Mouse (Mus musculus): ENCODE results near the gene Hivep3. TPM values are rescaled to one million over a fixed set of nuclear protein-coding genes. Genes with fewer than 3 reads are reported as not detected.

The Hivep3 gene
- total and polyA plus RNA-seq, 2 experiments, result 0.95 to 1.5 TPM

GRCm38 (mm10) chr4:119981047-119981720 lies 247.6 kb downstream of the Hivep3 start:
- TF ChIP-seq POLR2A (IDR thresholded peaks at IDR 0.05; ENCODE audit: extremely low read depth, insufficient read depth, low read length) (no peak), CTCF (IDR thresholded peaks at IDR 0.05; ENCODE audit: low read depth, low read length) (no peak)
- Histone ChIP-seq H3K4me3 (ENCODE audit: insufficient read depth, low read depth, low read length) (no peak overlapping the region), H3K4me1 (ENCODE audit: control insufficient read depth, insufficient read depth, low read length) (no peaks in the 10 kb centered on the region), H3K9ac (ENCODE audit: low read depth, low read length) (no peak overlapping the region), H3K27me3 (ENCODE audit: control insufficient read depth, insufficient read depth, low read length) (no peaks in the 10 kb centered on the region), H3K79me2 (ENCODE audit: control insufficient read depth, insufficient read depth, low read length) (no peaks in the 10 kb centered on the region), H3K36me3 (ENCODE audit: control insufficient read depth, insufficient read depth, low read length) (no peaks in the 10 kb centered on the region), H3K27ac (replicated peaks; ENCODE audit: insufficient read depth, low read depth, low read length) (no peak overlapping the region)
- no peak for DNase-seq (ENCODE audit: extremely low read depth, low read depth, low spot score)
- 81% methylated on average over 12 of the region's 12 CpGs for WGBS

DNA sequence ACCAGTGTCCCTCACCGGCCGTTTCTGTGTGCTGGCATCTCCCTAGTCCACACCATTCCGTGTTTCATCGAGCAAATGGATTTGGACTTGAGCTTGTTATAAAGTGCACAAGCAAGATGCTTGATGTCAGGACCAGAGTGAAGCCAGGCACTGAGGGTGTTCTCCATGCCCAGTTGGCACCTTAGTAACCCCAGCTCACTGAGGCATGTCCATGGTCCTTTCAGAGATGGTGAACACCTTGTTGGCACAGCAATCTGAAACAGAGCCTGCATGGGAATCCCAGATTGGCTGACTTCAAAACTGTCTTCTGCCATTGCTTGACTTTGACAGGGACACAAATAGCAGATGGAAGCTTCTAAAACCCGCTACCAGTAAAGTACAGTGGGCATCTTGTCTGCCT lies 252.5 kb downstream of the Hivep3 start:
- no peaks in the 10 kb centered on the region for H3K4me1 ChIP-seq (ENCODE audit: control insufficient read depth, insufficient read depth, low read length)
- no peak for TF ChIP-seq CTCF (IDR thresholded peaks at IDR 0.05; ENCODE audit: low read depth, low read length)
- TF ChIP-seq POLR2A (IDR thresholded peaks at IDR 0.05; ENCODE audit: extremely low read depth, insufficient read depth, low read length), result no peak
- DNase-seq (ENCODE audit: extremely low read depth, low read depth, low spot score), result no peak
- no peak overlapping the region for H3K9ac ChIP-seq (ENCODE audit: low read depth, low read length)
- no peak overlapping the region for H3K4me3 ChIP-seq (ENCODE audit: insufficient read depth, low read depth, low read length)
- no peaks in the 10 kb centered on the region for H3K79me2 ChIP-seq (ENCODE audit: control insufficient read depth, insufficient read depth, low read length)
- no peaks in the 10 kb centered on the region for H3K27me3 ChIP-seq (ENCODE audit: control insufficient read depth, insufficient read depth, low read length)
- WGBS, result 81% methylated on average over 5 of the region's 5 CpGs
- no peak overlapping the region for H3K27ac ChIP-seq (replicated peaks; ENCODE audit: insufficient read depth, low read depth, low read length)
- no peaks in the 10 kb centered on the region for H3K36me3 ChIP-seq (ENCODE audit: control insufficient read depth, insufficient read depth, low read length)

DNA sequence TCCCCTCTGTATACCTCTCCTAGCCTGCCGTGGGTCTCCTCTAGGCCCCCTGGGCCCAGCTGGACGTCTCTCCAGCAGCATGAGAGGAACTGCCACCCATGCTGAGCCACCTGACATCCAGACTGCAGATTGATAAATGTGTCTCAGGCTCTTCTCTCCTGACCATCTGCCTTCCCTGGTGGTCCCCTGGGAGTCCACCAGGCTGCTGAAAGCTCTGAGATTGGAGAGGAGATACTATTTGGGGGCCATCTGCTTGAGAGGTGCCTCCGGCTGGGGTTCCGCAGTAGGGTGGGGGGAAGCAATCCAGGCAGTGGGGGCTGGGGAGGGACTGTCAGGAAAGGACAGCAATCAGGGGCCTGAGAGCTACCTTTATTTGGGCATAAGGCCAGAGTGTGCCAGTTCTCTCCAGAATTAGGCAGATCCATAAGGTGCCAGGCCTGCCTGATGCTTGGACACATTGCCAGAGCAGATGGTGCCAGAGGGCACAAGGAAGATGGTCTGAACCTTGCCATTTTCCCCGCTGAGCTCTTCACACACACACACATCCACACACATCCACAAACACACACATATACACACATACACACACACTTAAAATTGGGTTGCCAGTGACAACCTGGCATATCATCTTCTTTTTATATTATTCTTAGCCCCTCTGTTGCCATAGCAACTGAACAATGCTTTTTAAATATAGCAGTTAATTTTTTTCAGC lies 253.2 kb downstream of the Hivep3 start:
- H3K4me1 ChIP-seq (ENCODE audit: control insufficient read depth, insufficient read depth, low read length), result no peaks in the 10 kb centered on the region
- WGBS, result 86% methylated on average over 5 of the region's 5 CpGs
- H3K4me3 ChIP-seq (ENCODE audit: insufficient read depth, low read depth, low read length), result no peak overlapping the region
- H3K27me3 ChIP-seq (ENCODE audit: control insufficient read depth, insufficient read depth, low read length), result no peaks in the 10 kb centered on the region
- no peaks in the 10 kb centered on the region for H3K36me3 ChIP-seq (ENCODE audit: control insufficient read depth, insufficient read depth, low read length)
- TF ChIP-seq POLR2A (IDR thresholded peaks at IDR 0.05; ENCODE audit: extremely low read depth, insufficient read depth, low read length), result no peak
- no peak for TF ChIP-seq CTCF (IDR thresholded peaks at IDR 0.05; ENCODE audit: low read depth, low read length)
- DNase-seq (ENCODE audit: extremely low read depth, low read depth, low spot score), result no peak
- H3K9ac ChIP-seq (ENCODE audit: low read depth, low read length), result no peak overlapping the region
- no peaks in the 10 kb centered on the region for H3K79me2 ChIP-seq (ENCODE audit: control insufficient read depth, insufficient read depth, low read length)
- no peak overlapping the region for H3K27ac ChIP-seq (replicated peaks; ENCODE audit: insufficient read depth, low read depth, low read length)

GRCm38 (mm10) chr4:119987376-119988087 lies 253.9 kb downstream of the Hivep3 start:
- Histone ChIP-seq H3K36me3 (ENCODE audit: control insufficient read depth, insufficient read depth, low read length) (no peaks in the 10 kb centered on the region), H3K4me3 (ENCODE audit: insufficient read depth, low read depth, low read length) (no peak overlapping the region), H3K27ac (replicated peaks; ENCODE audit: insufficient read depth, low read depth, low read length) (no peak overlapping the region), H3K4me1 (ENCODE audit: control insufficient read depth, insufficient read depth, low read length) (no peaks in the 10 kb centered on the region), H3K79me2 (ENCODE audit: control insufficient read depth, insufficient read depth, low read length) (no peaks in the 10 kb centered on the region), H3K27me3 (ENCODE audit: control insufficient read depth, insufficient read depth, low read length) (no peaks in the 10 kb centered on the region), H3K9ac (ENCODE audit: low read depth, low read length) (no peak overlapping the region)
- WGBS, result 62% methylated on average over 4 of the region's 4 CpGs
- TF ChIP-seq POLR2A (IDR thresholded peaks at IDR 0.05; ENCODE audit: extremely low read depth, insufficient read depth, low read length) (no peak), CTCF (IDR thresholded peaks at IDR 0.05; ENCODE audit: low read depth, low read length) (no peak)
- DNase-seq (ENCODE audit: extremely low read depth, low read depth, low spot score), result no peak

DNA sequence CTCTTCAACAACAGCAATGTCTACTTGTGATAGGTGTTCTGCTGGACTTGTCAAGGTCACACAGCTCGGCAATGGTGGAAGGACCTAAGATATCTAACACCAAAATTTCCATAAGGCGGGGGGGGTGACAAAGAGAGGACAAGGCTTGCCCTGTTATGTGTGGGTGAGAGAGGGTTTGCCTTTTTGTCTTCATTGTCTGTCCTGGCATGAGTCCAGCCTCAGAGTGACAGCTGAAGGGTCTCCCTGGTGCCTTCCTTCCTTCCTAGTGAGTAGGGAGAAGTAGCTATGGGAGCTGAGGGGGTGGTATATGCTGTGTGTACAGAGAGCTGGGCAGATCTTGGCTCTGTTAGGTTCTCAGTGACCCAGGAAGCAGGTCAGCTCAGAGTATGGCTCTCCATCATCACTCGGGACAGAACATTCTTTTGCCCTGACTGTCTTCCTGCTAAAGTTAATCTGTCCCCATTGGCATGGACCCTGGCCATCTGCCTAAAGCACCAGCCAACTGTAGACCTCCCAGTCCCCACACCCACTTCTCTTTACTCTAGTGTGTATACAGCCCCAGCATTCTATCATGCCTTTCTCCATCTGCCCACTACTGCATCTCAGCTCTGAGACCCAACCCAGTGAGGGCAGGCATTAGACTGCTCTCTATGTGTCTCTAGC lies 255.6 kb downstream of the Hivep3 start:
- Histone ChIP-seq H3K4me3 (ENCODE audit: insufficient read depth, low read depth, low read length) (no peak overlapping the region), H3K27me3 (ENCODE audit: control insufficient read depth, insufficient read depth, low read length) (no peaks in the 10 kb centered on the region), H3K36me3 (ENCODE audit: control insufficient read depth, insufficient read depth, low read length) (no peaks in the 10 kb centered on the region), H3K27ac (replicated peaks; ENCODE audit: insufficient read depth, low read depth, low read length) (no peak overlapping the region), H3K4me1 (ENCODE audit: control insufficient read depth, insufficient read depth, low read length) (no peaks in the 10 kb centered on the region), H3K9ac (ENCODE audit: low read depth, low read length) (no peak overlapping the region), H3K79me2 (ENCODE audit: control insufficient read depth, insufficient read depth, low read length) (no peaks in the 10 kb centered on the region)
- WGBS, result 58% methylated on average over 3 of the region's 3 CpGs
- TF ChIP-seq POLR2A (IDR thresholded peaks at IDR 0.05; ENCODE audit: extremely low read depth, insufficient read depth, low read length), result no peak
- no peak for TF ChIP-seq CTCF (IDR thresholded peaks at IDR 0.05; ENCODE audit: low read depth, low read length)
- no peak for DNase-seq (ENCODE audit: extremely low read depth, low read depth, low spot score)
